Mouse (Mus musculus): ENCODE data around the gene Ptpn1. TPM values are rescaled to one million over a fixed set of nuclear protein-coding genes. Genes with fewer than 3 reads are reported as not detected.

The Ptpn1 gene
- polyA plus RNA-seq, 1 experiment from 2014 or later, result 57.9 TPM

DNA sequence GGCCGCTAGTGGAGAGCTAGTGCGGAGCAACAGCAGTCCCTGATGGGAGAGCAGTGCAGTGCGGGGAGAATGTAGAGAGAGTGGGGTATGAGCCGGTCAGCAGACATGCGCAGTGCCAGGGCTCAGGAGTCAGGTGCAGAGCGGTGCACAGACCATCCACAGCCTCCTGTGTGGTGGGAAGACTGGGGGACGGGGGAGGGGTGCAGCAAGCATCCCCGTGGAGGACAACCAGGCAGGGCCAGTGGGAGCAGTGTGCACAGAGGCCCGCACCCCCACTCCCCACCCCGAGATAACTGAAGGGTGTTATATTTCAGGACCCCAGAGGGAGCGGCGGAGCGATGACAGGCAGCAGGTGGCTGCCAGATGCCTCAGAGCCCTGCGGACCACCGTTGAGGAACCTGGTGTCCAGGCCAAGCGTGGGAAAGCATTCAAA, 31.9 kb upstream of the Ptpn1 start:
- ATAC-seq (ENCODE audit: low read depth), result no peak
- no peak overlapping the region for H3K27ac ChIP-seq (ENCODE audit: low read depth, low read length)
- H3K27me3 ChIP-seq (ENCODE audit: control insufficient read depth, insufficient read depth, low read length), result peaks cover 5% of the 10 kb centered on the region; the same call in 1 of the 2 replicates
- no peak overlapping the region for H3K4me3 ChIP-seq (ENCODE audit: low read depth, low read length)
- no peaks in the 10 kb centered on the region for H3K36me3 ChIP-seq (ENCODE audit: control insufficient read depth, insufficient read depth, low read length)
- WGBS, result 38% methylated on average over 15 of the region's 16 CpGs
- H3K9ac ChIP-seq (replicated peaks; ENCODE audit: low read depth, low read length), result no peak overlapping the region
- no peak overlapping the region for H3K4me2 ChIP-seq (ENCODE audit: low read depth, low read length)
- peaks cover 3% of the 10 kb centered on the region; the same call in 1 of the 2 replicates for H3K4me1 ChIP-seq (ENCODE audit: control insufficient read depth, insufficient read depth, low read length)
- H3K9me3 ChIP-seq (ENCODE audit: control insufficient read depth, low read length), result no peaks in the 10 kb centered on the region

DNA sequence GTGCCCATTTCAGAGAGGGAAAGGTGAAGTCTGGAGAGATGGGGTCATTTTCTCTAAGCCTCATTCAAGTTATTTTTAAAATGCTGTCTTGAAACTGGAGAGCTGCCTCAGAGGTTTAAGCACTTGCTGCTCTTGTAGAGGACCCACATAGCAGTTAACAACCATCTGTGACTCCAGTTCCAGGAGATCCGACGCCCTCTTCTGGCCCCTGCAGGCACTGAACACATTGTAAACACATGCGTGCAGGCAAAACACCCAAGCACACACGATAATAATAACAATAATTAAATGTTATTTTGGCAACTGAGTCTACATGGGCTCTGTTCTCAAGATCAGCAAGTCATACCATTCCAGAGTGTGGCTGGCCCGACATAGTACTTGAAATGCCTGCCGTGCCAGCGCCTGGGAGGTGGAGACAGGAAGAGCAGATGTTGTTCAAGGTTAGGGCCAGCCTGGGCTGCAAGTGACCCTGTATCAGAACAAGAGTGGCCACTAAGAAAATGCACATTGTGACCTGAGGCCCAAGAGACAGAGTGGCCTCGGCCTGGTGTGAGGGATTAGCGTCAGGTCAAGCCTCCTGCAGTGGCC, 29.6 kb upstream of the Ptpn1 start:
- WGBS, result 76% methylated on average over 9 of the region's 9 CpGs
- no peak overlapping the region for H3K4me2 ChIP-seq (ENCODE audit: low read depth, low read length)
- H3K27ac ChIP-seq (ENCODE audit: low read depth, low read length), result no peak overlapping the region
- peaks cover 3% of the 10 kb centered on the region; the same call in 1 of the 2 replicates for H3K4me1 ChIP-seq (ENCODE audit: control insufficient read depth, insufficient read depth, low read length)
- H3K27me3 ChIP-seq (ENCODE audit: control insufficient read depth, insufficient read depth, low read length), result no peaks in the 10 kb centered on the region
- no peak overlapping the region for H3K9ac ChIP-seq (replicated peaks; ENCODE audit: low read depth, low read length)
- H3K36me3 ChIP-seq (ENCODE audit: control insufficient read depth, insufficient read depth, low read length), result no peaks in the 10 kb centered on the region
- ATAC-seq (ENCODE audit: low read depth), result no peak
- no peaks in the 10 kb centered on the region for H3K9me3 ChIP-seq (ENCODE audit: control insufficient read depth, low read length)
- H3K4me3 ChIP-seq (ENCODE audit: low read depth, low read length), result no peak overlapping the region

- no peak overlapping the region for H3K27ac ChIP-seq (ENCODE audit: low read depth, low read length)
- peaks cover 3% of the 10 kb centered on the region; the same call in 1 of the 2 replicates for H3K4me1 ChIP-seq (ENCODE audit: control insufficient read depth, insufficient read depth, low read length)
- no peak overlapping the region for H3K4me3 ChIP-seq (ENCODE audit: low read depth, low read length)
- no peaks in the 10 kb centered on the region for H3K9me3 ChIP-seq (ENCODE audit: control insufficient read depth, low read length)
- H3K4me2 ChIP-seq (ENCODE audit: low read depth, low read length), result no peak overlapping the region
- no peaks in the 10 kb centered on the region for H3K27me3 ChIP-seq (ENCODE audit: control insufficient read depth, insufficient read depth, low read length)
- ATAC-seq (ENCODE audit: low read depth), result no peak
- H3K36me3 ChIP-seq (ENCODE audit: control insufficient read depth, insufficient read depth, low read length), result no peaks in the 10 kb centered on the region
- WGBS, result 87% methylated on average over 11 of the region's 11 CpGs
- H3K9ac ChIP-seq (replicated peaks; ENCODE audit: low read depth, low read length), result no peak overlapping the region
Measured at GRCm38 (mm10) chr2:167903242-167903952, 28.5 kb upstream of the Ptpn1 start.

GRCm38 (mm10) chr2:167904621-167905367, 27.1 kb upstream of the Ptpn1 start:
- H3K4me2 ChIP-seq (ENCODE audit: low read depth, low read length), result no peak overlapping the region
- H3K9ac ChIP-seq (replicated peaks; ENCODE audit: low read depth, low read length), result no peak overlapping the region
- no peak for ATAC-seq (ENCODE audit: low read depth)
- H3K4me3 ChIP-seq (ENCODE audit: low read depth, low read length), result no peak overlapping the region
- H3K27ac ChIP-seq (ENCODE audit: low read depth, low read length), result no peak overlapping the region
- H3K27me3 ChIP-seq (ENCODE audit: control insufficient read depth, insufficient read depth, low read length), result no peaks in the 10 kb centered on the region
- no peaks in the 10 kb centered on the region for H3K36me3 ChIP-seq (ENCODE audit: control insufficient read depth, insufficient read depth, low read length)
- H3K4me1 ChIP-seq (ENCODE audit: control insufficient read depth, insufficient read depth, low read length), result peaks cover 3% of the 10 kb centered on the region; the same call in 1 of the 2 replicates
- no peaks in the 10 kb centered on the region for H3K9me3 ChIP-seq (ENCODE audit: control insufficient read depth, low read length)
- 86% methylated on average over 12 of the region's 12 CpGs for WGBS

- WGBS, result 51% methylated on average over 8 of the region's 8 CpGs
- H3K4me1 ChIP-seq (ENCODE audit: control insufficient read depth, insufficient read depth, low read length), result no peaks in the 10 kb centered on the region
Measured at GRCm38 (mm10) chr2:167905561-167905960, 26.3 kb upstream of the Ptpn1 start.

GRCm38 (mm10) chr2:167906729-167907128, 25.1 kb upstream of the Ptpn1 start:
- Histone ChIP-seq H3K4me2 (ENCODE audit: low read depth, low read length) (no peak overlapping the region), H3K4me1 (ENCODE audit: control insufficient read depth, insufficient read depth, low read length) (no peaks in the 10 kb centered on the region), H3K9me3 (ENCODE audit: control insufficient read depth, low read length) (no peaks in the 10 kb centered on the region), H3K9ac (replicated peaks; ENCODE audit: low read depth, low read length) (no peak overlapping the region), H3K36me3 (ENCODE audit: control insufficient read depth, insufficient read depth, low read length) (no peaks in the 10 kb centered on the region), H3K27me3 (ENCODE audit: control insufficient read depth, insufficient read depth, low read length) (no peaks in the 10 kb centered on the region), H3K27ac (ENCODE audit: low read depth, low read length) (no peak overlapping the region), H3K4me3 (ENCODE audit: low read depth, low read length) (no peak overlapping the region)
- no peak for ATAC-seq (ENCODE audit: low read depth)

More at GRCm38 (mm10) chr2:167905561-167905960, 26.3 kb upstream of the Ptpn1 start:
- no peak overlapping the region for H3K27ac ChIP-seq (ENCODE audit: low read depth, low read length)
- no peak for ATAC-seq (ENCODE audit: low read depth)
- no peak overlapping the region for H3K9ac ChIP-seq (replicated peaks; ENCODE audit: low read depth, low read length)
- H3K4me3 ChIP-seq (ENCODE audit: low read depth, low read length), result no peak overlapping the region
- H3K9me3 ChIP-seq (ENCODE audit: control insufficient read depth, low read length), result no peaks in the 10 kb centered on the region
- H3K36me3 ChIP-seq (ENCODE audit: control insufficient read depth, insufficient read depth, low read length), result no peaks in the 10 kb centered on the region
- no peak overlapping the region for H3K4me2 ChIP-seq (ENCODE audit: low read depth, low read length)
- no peaks in the 10 kb centered on the region for H3K27me3 ChIP-seq (ENCODE audit: control insufficient read depth, insufficient read depth, low read length)

GRCm38 (mm10) chr2:167909531-167910177, 22.2 kb upstream of the Ptpn1 start:
- H3K9ac ChIP-seq (replicated peaks; ENCODE audit: low read depth, low read length), result no peak overlapping the region
- no peaks in the 10 kb centered on the region for H3K9me3 ChIP-seq (ENCODE audit: control insufficient read depth, low read length)
- ATAC-seq (ENCODE audit: low read depth), result no peak
- 78% methylated on average over 11 of the region's 11 CpGs for WGBS
- no peak overlapping the region for H3K4me3 ChIP-seq (ENCODE audit: low read depth, low read length)
- no peaks in the 10 kb centered on the region for H3K27me3 ChIP-seq (ENCODE audit: control insufficient read depth, insufficient read depth, low read length)
- no peaks in the 10 kb centered on the region for H3K4me1 ChIP-seq (ENCODE audit: control insufficient read depth, insufficient read depth, low read length)
- H3K36me3 ChIP-seq (ENCODE audit: control insufficient read depth, insufficient read depth, low read length), result no peaks in the 10 kb centered on the region
- H3K4me2 ChIP-seq (ENCODE audit: low read depth, low read length), result no peak overlapping the region
- no peak overlapping the region for H3K27ac ChIP-seq (ENCODE audit: low read depth, low read length)

- no peaks in the 10 kb centered on the region for H3K27me3 ChIP-seq (ENCODE audit: control insufficient read depth, insufficient read depth, low read length)
- H3K4me1 ChIP-seq (ENCODE audit: control insufficient read depth, insufficient read depth, low read length), result no peaks in the 10 kb centered on the region
- H3K36me3 ChIP-seq (ENCODE audit: control insufficient read depth, insufficient read depth, low read length), result no peaks in the 10 kb centered on the region
- no peaks in the 10 kb centered on the region for H3K9me3 ChIP-seq (ENCODE audit: control insufficient read depth, low read length)
- no peak overlapping the region for H3K9ac ChIP-seq (replicated peaks; ENCODE audit: low read depth, low read length)
- no peak overlapping the region for H3K4me2 ChIP-seq (ENCODE audit: low read depth, low read length)
- 56% methylated on average over 3 of the region's 3 CpGs for WGBS
- ATAC-seq (ENCODE audit: low read depth), result no peak
- no peak overlapping the region for H3K27ac ChIP-seq (ENCODE audit: low read depth, low read length)
- H3K4me3 ChIP-seq (ENCODE audit: low read depth, low read length), result no peak overlapping the region
Measured at GRCm38 (mm10) chr2:167910178-167910540, 21.7 kb upstream of the Ptpn1 start.

Measured in neural tube, embryonic 14.5 days (tissue).